Mouse (Mus musculus): ENCODE measurements at regions not wholly inside any gene's neighbourhood (a gene's known extent, or its start where the extent isn't known, plus 50 kb on each side); places are given as distances from the start of the nearest gene placed in this dataset.
A peak's percentile ranks its signal among the peaks of the same experiment; 100 is the strongest.

GRCm38 (mm10) chr6:121560852-121561251 is 74.3 kb upstream of the A2m start:
- Histone ChIP-seq H3K27me3 (ENCODE audit: insufficient read depth, low read length) (no peaks in the 10 kb centered on the region), H3K9ac (replicated peaks) (no peak overlapping the region), H3K9me3 (ENCODE audit: low read length) (no peaks in the 10 kb centered on the region), H3K4me3 (ENCODE audit: low read depth, low read length) (no peak overlapping the region), H3K27ac (ENCODE audit: low read depth) (no peak overlapping the region), H3K4me2 (ENCODE audit: low read depth, low read length) (no peak overlapping the region), H3K36me3 (replicated peaks; ENCODE audit: insufficient read depth, low read length) (no peaks in the 10 kb centered on the region), H3K4me1 (ENCODE audit: insufficient read depth) (no peaks in the 10 kb centered on the region)
- no peak for ATAC-seq
- DNase-seq = peak; percentile 55
- TF ChIP-seq EP300 (IDR thresholded peaks at IDR 0.05; ENCODE audit: low read depth) (no peak), CTCF (IDR thresholded peaks at IDR 0.05; ENCODE audit: low read depth) (peak; percentile 71)
- 7% methylated on average over 3 of the region's 3 CpGs for WGBS (ENCODE audit: insufficient replicate concordance)

GRCm38 (mm10) chr6:121560393-121560793 is 74.8 kb upstream of the A2m start:
- TF ChIP-seq EP300 (IDR thresholded peaks at IDR 0.05; ENCODE audit: low read depth) = no peak
- no peak for TF ChIP-seq CTCF (IDR thresholded peaks at IDR 0.05; ENCODE audit: low read depth)
- no peak overlapping the region for H3K27ac ChIP-seq (ENCODE audit: low read depth)
- no peak overlapping the region for H3K4me3 ChIP-seq (ENCODE audit: low read depth, low read length)
- no peaks in the 10 kb centered on the region for H3K4me1 ChIP-seq (ENCODE audit: insufficient read depth)
- no peak overlapping the region for H3K4me2 ChIP-seq (ENCODE audit: low read depth, low read length)
- DNase-seq (no peak), ATAC-seq (no peak)
- H3K9ac ChIP-seq (replicated peaks) = no peak overlapping the region
- H3K36me3 ChIP-seq (replicated peaks; ENCODE audit: insufficient read depth, low read length) = no peaks in the 10 kb centered on the region
- H3K27me3 ChIP-seq (ENCODE audit: insufficient read depth, low read length) = no peaks in the 10 kb centered on the region
- WGBS (ENCODE audit: insufficient replicate concordance) = 59% methylated on average over 1 of the region's 1 CpGs
- H3K9me3 ChIP-seq (ENCODE audit: low read length) = no peaks in the 10 kb centered on the region

GRCm38 (mm10) chr6:121556481-121556880 is 78.7 kb upstream of the A2m start:
- DNase-seq (no peak), ATAC-seq (no peak)
- H3K4me3 ChIP-seq (ENCODE audit: low read depth, low read length) = no peak overlapping the region
- TF ChIP-seq CTCF (IDR thresholded peaks at IDR 0.05; ENCODE audit: low read depth) = peak; percentile 65
- no peak for TF ChIP-seq EP300 (IDR thresholded peaks at IDR 0.05; ENCODE audit: low read depth)
- H3K4me1 ChIP-seq (ENCODE audit: insufficient read depth) = no peaks in the 10 kb centered on the region
- H3K27me3 ChIP-seq (ENCODE audit: insufficient read depth, low read length) = no peaks in the 10 kb centered on the region
- H3K27ac ChIP-seq (ENCODE audit: low read depth) = no peak overlapping the region
- no peaks in the 10 kb centered on the region for H3K9me3 ChIP-seq (ENCODE audit: low read length)
- no peak overlapping the region for H3K9ac ChIP-seq (replicated peaks)
- 9% methylated on average over 3 of the region's 3 CpGs for WGBS (ENCODE audit: insufficient replicate concordance)
- no peaks in the 10 kb centered on the region for H3K36me3 ChIP-seq (replicated peaks; ENCODE audit: insufficient read depth, low read length)
- H3K4me2 ChIP-seq (ENCODE audit: low read depth, low read length) = no peak overlapping the region

GRCm38 (mm10) chr6:121553501-121554132 is 80.1 kb upstream of the Iqsec3 start:
- Histone ChIP-seq H3K27me3 (ENCODE audit: insufficient read depth, low read length) (no peaks in the 10 kb centered on the region), H3K9me3 (ENCODE audit: low read length) (no peaks in the 10 kb centered on the region)
- no peak for DNase-seq

DNA sequence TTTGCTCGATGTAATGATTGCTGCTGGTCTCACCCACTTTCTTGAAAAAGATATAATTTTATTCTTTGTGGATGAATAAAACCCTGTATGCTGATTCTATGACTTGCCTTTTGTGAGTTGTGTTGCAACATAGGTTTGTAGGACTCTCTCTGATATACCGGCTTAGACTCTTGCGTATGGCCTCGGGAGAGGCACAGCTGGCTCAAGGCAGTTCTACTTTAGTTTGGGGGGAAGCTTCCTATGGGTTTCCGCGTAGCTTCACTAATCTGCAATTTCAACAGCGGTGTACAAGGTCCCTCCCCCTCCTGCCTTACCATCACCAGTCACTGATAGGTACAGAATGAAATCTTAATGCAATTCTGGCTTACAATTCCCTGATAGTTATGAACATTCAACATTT is 60.0 kb upstream of the Iqsec3 start:
- ATAC-seq = no peak
- TF ChIP-seq EP300 (IDR thresholded peaks at IDR 0.05; ENCODE audit: low read depth) (no peak), CTCF (IDR thresholded peaks at IDR 0.05; ENCODE audit: low read depth) (no peak)
- WGBS (ENCODE audit: insufficient replicate concordance) = 65% methylated on average over 7 of the region's 7 CpGs

More at GRCm38 (mm10) chr6:121553501-121554132, 80.1 kb upstream of the Iqsec3 start:
- H3K4me2 ChIP-seq (ENCODE audit: low read depth, low read length) = no peak overlapping the region
- H3K4me1 ChIP-seq (ENCODE audit: insufficient read depth) = no peaks in the 10 kb centered on the region
- no peak overlapping the region for H3K4me3 ChIP-seq (ENCODE audit: low read depth, low read length)
- no peak for ATAC-seq
- H3K36me3 ChIP-seq (replicated peaks; ENCODE audit: insufficient read depth, low read length) = no peaks in the 10 kb centered on the region
- WGBS (ENCODE audit: insufficient replicate concordance) = 73% methylated on average over 2 of the region's 2 CpGs
- H3K27ac ChIP-seq (ENCODE audit: low read depth) = no peak overlapping the region
- TF ChIP-seq CTCF (IDR thresholded peaks at IDR 0.05; ENCODE audit: low read depth) (no peak), EP300 (IDR thresholded peaks at IDR 0.05; ENCODE audit: low read depth) (no peak)
- H3K9ac ChIP-seq (replicated peaks) = no peak overlapping the region

GRCm38 (mm10) chr6:121532926-121533325 is 59.4 kb upstream of the Iqsec3 start:
- Histone ChIP-seq H3K9me3 (ENCODE audit: low read length) (no peaks in the 10 kb centered on the region), H3K36me3 (replicated peaks; ENCODE audit: insufficient read depth, low read length) (no peaks in the 10 kb centered on the region), H3K4me1 (ENCODE audit: insufficient read depth) (no peaks in the 10 kb centered on the region), H3K4me3 (ENCODE audit: low read depth, low read length) (no peak overlapping the region), H3K9ac (replicated peaks) (no peak overlapping the region), H3K27ac (ENCODE audit: low read depth) (no peak overlapping the region), H3K4me2 (ENCODE audit: low read depth, low read length) (no peak overlapping the region), H3K27me3 (ENCODE audit: insufficient read depth, low read length) (no peaks in the 10 kb centered on the region)
- DNase-seq (peak; percentile 71), ATAC-seq (no peak)
- 6% methylated on average over 3 of the region's 3 CpGs for WGBS (ENCODE audit: insufficient replicate concordance)
- TF ChIP-seq EP300 (IDR thresholded peaks at IDR 0.05; ENCODE audit: low read depth) = no peak
- TF ChIP-seq CTCF (IDR thresholded peaks at IDR 0.05; ENCODE audit: low read depth) = peak; percentile 86

More for the DNA sequence above, 60.0 kb upstream of the Iqsec3 start:
- Histone ChIP-seq H3K4me1 (ENCODE audit: insufficient read depth) (no peaks in the 10 kb centered on the region), H3K27ac (ENCODE audit: low read depth) (no peak overlapping the region), H3K27me3 (ENCODE audit: insufficient read depth, low read length) (no peaks in the 10 kb centered on the region), H3K36me3 (replicated peaks; ENCODE audit: insufficient read depth, low read length) (no peaks in the 10 kb centered on the region), H3K4me3 (ENCODE audit: low read depth, low read length) (no peak overlapping the region), H3K4me2 (ENCODE audit: low read depth, low read length) (no peak overlapping the region), H3K9ac (replicated peaks) (no peak overlapping the region), H3K9me3 (ENCODE audit: low read length) (no peaks in the 10 kb centered on the region)
- DNase-seq = no peak

Measured in liver, postnatal 0 days (tissue).